Mouse (Mus musculus) hindlimb bud, embryonic 11.5 days (tissue): ENCODE measurements around the gene Vmn1r225.
"Not testable (repeated sequence)": the region's sequence is repeated elsewhere in the genome, so short reads cannot be mapped to it uniquely, and the experiment has no call there.

ENCODE experiments used
- DNase-seq: peaks from one replicate; pipeline ENCODE4 v3.0.0-alpha.2; 2012; ENCODE audit warnings: low read depth, low spot score; ENCODE audit errors: extremely low spot score

The Vmn1r225 gene

GRCm38 (mm10) chr17:20497858-20498257, at the start of gene Vmn1r225:
Vmn1r225 (plus strand) TSS chr17:20498158.
- DNase-seq, result no peak

GRCm38 (mm10) chr17:20473311-20473710, 24.6 kb upstream of the Vmn1r225 start:
- DNase-seq, result no peak

- DNase-seq, result no peak
Measured at GRCm38 (mm10) chr17:20481231-20481630, 16.7 kb upstream of the Vmn1r225 start, which contains the start of gene Vmn2r108. Vmn2r108 (minus strand) TSS chr17:20481331.

- not testable (repeated sequence) for DNase-seq
Measured at GRCm38 (mm10) chr17:20508247-20508646, 10.3 kb downstream of the Vmn1r225 start.
